Mouse (Mus musculus) liver, postnatal 0 days (tissue): ENCODE data around the gene Zbtb1.

Experiments used
- CTCF ChIP-seq: sonication (generic); IDR thresholded peaks from 2 replicates; pipeline ENCODE4 v1.5.1; 2016; ENCODE audit warnings: antibody characterized with exemption, low read depth
- EP300 ChIP-seq: IDR thresholded peaks from 2 replicates; pipeline ENCODE4 v1.6.1; 2016; ENCODE audit warnings: antibody characterized with exemption, low read depth, mild to moderate bottlenecking

- no peak for TF ChIP-seq CTCF
- TF ChIP-seq EP300: no peak
These were observed 8.5 kb downstream of the Zbtb1 start for GRCm38 (mm10) chr12:76378556-76378955.
